Mouse (Mus musculus) limb, embryonic 13.5 days (tissue): ENCODE data around the gene Tgfbr2. TPM values are rescaled to one million over a fixed set of nuclear protein-coding genes. Genes with fewer than 3 reads are reported as not detected.

Experiments
- ATAC-seq: fragments of 200-750 bp; cut with Nextera tagmentation; 2 replicates; pipeline ENCODE4 v1.8.0; 2017; ENCODE audit warnings: low read depth, moderate number of reproducible peaks, moderate TSS enrichment; ENCODE audit not compliant: low FRiP score
- H3K27ac ChIP-seq: fragments of 300-500 bp; sonication (generic); 2 replicates; pipeline ENCODE4 v1.5.1; 2015; ENCODE audit warnings: inconsistent platforms, mild to moderate bottlenecking, moderate library complexity
- H3K27me3 ChIP-seq: fragments of 300-500 bp; sonication (generic); 2 replicates; pipeline ENCODE4 v1.6.1; 2015; ENCODE audit warnings: mild to moderate bottlenecking, inconsistent platforms
- H3K36me3 ChIP-seq: fragments of 300-500 bp; sonication (generic); 2 replicates; pipeline ENCODE4 v1.6.1; 2015; ENCODE audit warnings: inconsistent platforms, mild to moderate bottlenecking, moderate library complexity
- H3K4me1 ChIP-seq: fragments of 300-500 bp; sonication (generic); 2 replicates; pipeline ENCODE4 v1.6.1; 2015; ENCODE audit warnings: inconsistent platforms
- H3K4me2 ChIP-seq: fragments of 300-500 bp; sonication (generic); replicated peaks from 2 replicates; pipeline ENCODE4 v1.6.1; 2015; ENCODE audit warnings: inconsistent platforms, mild to moderate bottlenecking, moderate library complexity
- H3K4me3 ChIP-seq: fragments of 300-500 bp; sonication (generic); 2 replicates; pipeline ENCODE4 v1.5.1; 2015; ENCODE audit warnings: moderate library complexity, mild to moderate bottlenecking, inconsistent platforms
- H3K9ac ChIP-seq: fragments of 300-500 bp; sonication (generic); 2 replicates; pipeline ENCODE4 v1.6.1; 2015; ENCODE audit warnings: mild to moderate bottlenecking, inconsistent platforms
- H3K9me3 ChIP-seq: fragments of 300-500 bp; sonication (generic); 2 replicates; pipeline ENCODE4 v1.6.1; 2016; ENCODE audit warnings: inconsistent platforms
- WGBS: fragments of 180-500 bp; shearing (Covaris S2); methylation state at CpG from one replicate; pipeline ENCODE4 v1.1.7; 2015; 5-methylcytosine and 5-hydroxymethylcytosine counted together
- polyA plus RNA-seq: library from polyadenylated mRNA; unstranded; fragments of >200 nt; fragmentation: Nextera tagmentation; extraction: Ambion mirVana; gene quantifications from 2 replicates; pipeline ENCODE4 v1.2.1, GENCODE M21; 2015

Gene Tgfbr2
- polyA plus RNA-seq = 39.5 and 43.1 TPM in 2 replicates

DNA sequence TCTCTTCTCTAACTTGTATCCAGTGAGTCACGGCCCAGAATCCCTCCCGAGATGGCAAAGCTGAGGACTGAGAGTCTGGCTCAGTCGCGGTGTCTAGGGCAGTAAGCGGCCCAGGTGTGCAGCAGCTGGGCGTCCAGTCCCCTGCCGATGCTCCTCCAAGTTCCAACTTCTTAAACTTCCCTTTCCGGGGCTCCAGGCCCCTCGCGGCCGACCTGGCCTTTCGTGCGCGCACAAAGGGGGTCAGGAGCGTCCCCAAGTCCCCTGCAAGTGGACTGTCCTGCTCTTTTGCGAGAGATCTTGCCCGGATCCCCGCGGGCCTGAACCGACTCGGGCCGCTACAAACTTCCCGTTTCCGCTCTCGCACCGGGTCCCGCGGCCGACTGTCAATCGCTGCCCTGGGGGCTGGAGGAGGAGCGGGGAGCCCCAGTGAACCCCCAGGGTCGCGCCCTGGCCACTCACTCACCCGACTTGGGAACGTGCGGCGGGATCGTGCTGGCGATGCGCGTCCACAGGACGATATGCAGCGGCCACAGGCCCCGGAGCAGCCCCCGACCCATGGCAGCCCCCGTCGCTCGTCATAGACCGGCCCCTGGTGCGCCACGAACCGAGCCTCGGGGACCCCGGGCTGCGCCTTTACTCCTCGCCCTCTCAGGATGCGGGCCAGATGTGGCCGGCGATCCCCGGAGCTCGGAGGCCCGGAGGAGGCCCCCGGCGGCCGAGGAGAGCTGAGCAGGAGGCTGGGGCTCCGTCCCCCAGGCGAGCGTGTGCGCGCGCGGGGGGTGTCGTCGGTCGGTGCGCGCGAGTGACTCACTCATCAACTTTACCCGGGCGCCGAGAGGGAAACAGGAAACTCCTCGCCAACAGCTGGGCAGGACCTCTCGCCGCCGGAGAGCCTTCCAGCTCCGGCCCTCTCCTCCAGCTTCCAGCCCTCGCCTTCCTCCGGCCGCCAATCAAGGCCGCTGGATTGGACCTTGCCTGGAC is at the start of gene Tgfbr2:
Tgfbr2 (minus strand) TSS at position 880 of the 981 bp plus-strand sequence.
- Histone ChIP-seq H3K36me3 (no peaks in the 10 kb centered on the region), H3K4me3 (peak within 1 kb of the TSS; percentile 91), H3K27me3 (no peaks in the 10 kb centered on the region), H3K4me1 (peaks cover 55% of the 10 kb centered on the region), H3K9me3 (no peaks in the 10 kb centered on the region), H3K27ac (peak within 1 kb of the TSS; percentile 98), H3K9ac (peak within 1 kb of the TSS; percentile 98), H3K4me2 (peak within 1 kb of the TSS; percentile 75)
- under 1% methylated on average over 90 of the region's 90 CpGs for whole genome bisulfite sequencing
- peak; percentile 85 for ATAC-seq

DNA sequence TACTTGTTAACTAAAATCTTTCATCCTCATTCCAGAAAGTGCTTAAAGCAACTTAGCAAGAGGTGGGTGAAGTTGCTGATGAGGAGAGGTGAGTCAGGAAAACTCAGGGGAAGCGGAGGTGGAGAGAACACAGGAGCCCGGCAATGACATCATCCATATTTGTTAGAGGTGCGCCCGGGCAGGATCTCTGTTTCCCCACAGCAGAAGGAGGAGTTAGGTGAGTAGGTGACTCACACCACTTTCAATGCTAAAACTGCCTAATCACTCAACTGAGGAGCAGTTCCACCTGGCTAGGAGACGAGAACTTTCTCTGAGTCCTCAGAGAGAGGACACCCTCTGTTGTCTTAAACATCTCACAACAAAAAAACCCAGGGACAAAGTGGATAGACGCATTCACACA is 48.2 kb upstream of the Tgfbr2 start:
- ATAC-seq = no peak
- H3K4me3 ChIP-seq = no peak overlapping the region
- no peaks in the 10 kb centered on the region for H3K9me3 ChIP-seq
- no peak overlapping the region for H3K4me2 ChIP-seq
- H3K36me3 ChIP-seq = no peaks in the 10 kb centered on the region
- H3K4me1 ChIP-seq = peaks cover 39% of the 10 kb centered on the region
- H3K27ac ChIP-seq = no peak overlapping the region
- H3K9ac ChIP-seq = no peak overlapping the region
- no peaks in the 10 kb centered on the region for H3K27me3 ChIP-seq
- WGBS = 72% methylated on average over 6 of the region's 6 CpGs

DNA sequence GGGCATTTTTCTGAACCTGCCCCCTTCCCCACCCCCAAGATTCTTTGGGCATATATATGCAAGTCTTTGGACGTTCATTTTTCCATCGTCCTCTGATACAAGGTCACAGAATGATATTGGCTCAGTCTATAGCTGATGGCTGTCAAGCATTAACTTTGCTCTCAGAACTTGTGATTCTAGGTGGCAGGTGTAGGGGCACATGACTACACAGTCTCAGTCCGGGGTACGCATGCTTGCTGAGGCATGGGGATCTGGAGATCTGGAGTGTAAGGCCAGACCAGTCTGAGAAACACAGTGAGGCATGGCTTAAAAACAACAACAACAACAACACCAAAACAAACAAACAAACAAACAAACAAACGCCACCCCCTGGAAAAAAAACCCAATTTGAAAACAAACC is 47.5 kb upstream of the Tgfbr2 start:
- Histone ChIP-seq H3K4me2 (no peak overlapping the region), H3K27me3 (no peaks in the 10 kb centered on the region), H3K27ac (no peak overlapping the region), H3K4me3 (no peak overlapping the region), H3K36me3 (no peaks in the 10 kb centered on the region), H3K9me3 (no peaks in the 10 kb centered on the region), H3K9ac (no peak overlapping the region), H3K4me1 (peaks cover 44% of the 10 kb centered on the region)
- WGBS = 90% methylated on average over 5 of the region's 5 CpGs
- no peak for ATAC-seq

DNA sequence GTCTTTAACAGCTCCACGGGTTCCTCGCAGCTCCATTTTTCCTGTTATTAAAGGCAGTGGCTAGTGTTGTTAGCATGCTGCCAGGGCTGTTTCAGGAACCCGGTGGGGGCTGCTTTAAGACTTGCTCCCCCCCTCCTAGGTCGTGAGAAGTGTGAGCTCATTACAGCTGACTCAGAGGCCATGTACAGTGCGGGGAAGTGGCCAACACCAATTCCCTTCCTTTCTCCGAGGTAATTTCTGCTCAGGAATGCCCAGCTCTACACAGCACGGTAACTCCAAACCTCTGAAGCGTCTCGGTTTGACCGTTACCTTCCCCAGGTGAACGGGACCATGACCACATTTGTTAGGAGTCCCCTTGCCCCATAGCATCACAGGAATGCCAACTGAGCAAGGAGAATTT is 46.8 kb upstream of the Tgfbr2 start:
- no peaks in the 10 kb centered on the region for H3K27me3 ChIP-seq
- H3K36me3 ChIP-seq = no peaks in the 10 kb centered on the region
- H3K4me3 ChIP-seq = no peak overlapping the region
- H3K4me1 ChIP-seq = peaks cover 44% of the 10 kb centered on the region
- H3K27ac ChIP-seq = peak overlapping the region; percentile 3; the same call in 1 of the 2 replicates
- 40% methylated on average over 11 of the region's 11 CpGs for WGBS
- peak; percentile 57 for ATAC-seq
- no peak overlapping the region for H3K9ac ChIP-seq
- no peak overlapping the region for H3K4me2 ChIP-seq
- no peaks in the 10 kb centered on the region for H3K9me3 ChIP-seq

DNA sequence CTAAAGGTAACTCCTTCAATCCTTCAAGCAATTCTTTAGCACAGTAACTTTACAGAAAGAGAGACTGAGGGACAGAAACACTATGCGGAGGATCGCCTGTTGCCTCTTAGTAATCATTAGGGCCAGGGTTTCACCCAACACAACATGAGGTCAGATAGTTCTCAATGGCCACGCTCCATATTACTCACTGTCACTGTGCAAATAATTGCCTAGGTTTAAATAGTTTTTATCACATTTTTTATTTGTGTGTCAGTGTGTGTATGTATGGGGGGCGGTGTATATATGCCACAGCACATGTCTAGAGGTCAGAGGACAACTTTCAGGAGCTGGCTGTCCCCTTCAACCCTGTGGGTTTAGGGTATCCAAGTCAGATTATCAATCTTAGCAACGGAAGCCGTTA is 46.4 kb upstream of the Tgfbr2 start:
- peaks cover 44% of the 10 kb centered on the region for H3K4me1 ChIP-seq
- no peaks in the 10 kb centered on the region for H3K27me3 ChIP-seq
- no peak overlapping the region for H3K9ac ChIP-seq
- H3K27ac ChIP-seq = peak overlapping the region; percentile 3; the same call in 1 of the 2 replicates
- no peak overlapping the region for H3K4me2 ChIP-seq
- ATAC-seq = no peak
- H3K36me3 ChIP-seq = no peaks in the 10 kb centered on the region
- no peaks in the 10 kb centered on the region for H3K9me3 ChIP-seq
- WGBS = 74% methylated on average over 6 of the region's 6 CpGs
- no peak overlapping the region for H3K4me3 ChIP-seq

DNA sequence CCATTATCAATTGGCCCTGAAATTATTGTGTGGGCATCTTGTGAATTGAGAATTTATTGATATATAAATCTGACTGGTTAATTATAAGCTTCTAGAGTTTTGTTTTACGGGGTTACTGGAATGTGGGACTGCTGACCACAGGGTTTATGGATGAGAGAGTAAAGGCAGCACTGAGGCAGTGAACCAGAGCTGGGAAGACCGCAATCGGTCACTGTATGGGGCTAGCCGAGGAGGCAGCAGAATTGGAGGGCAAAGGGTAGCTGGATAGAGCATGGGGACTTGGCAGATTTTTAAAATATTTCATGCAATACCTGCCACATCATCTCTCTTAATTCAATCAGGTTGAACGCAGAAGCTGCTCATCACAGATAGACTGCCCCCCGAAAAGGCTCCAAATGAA is 45.5 kb upstream of the Tgfbr2 start:
- Histone ChIP-seq H3K36me3 (no peaks in the 10 kb centered on the region), H3K4me2 (no peak overlapping the region), H3K27me3 (no peaks in the 10 kb centered on the region), H3K4me3 (no peak overlapping the region), H3K27ac (peak overlapping the region; percentile 87; the same call in 1 of the 2 replicates), H3K9me3 (no peaks in the 10 kb centered on the region), H3K9ac (no peak overlapping the region), H3K4me1 (peaks cover 46% of the 10 kb centered on the region)
- ATAC-seq = no peak
- WGBS = 74% methylated on average over 6 of the region's 6 CpGs

DNA sequence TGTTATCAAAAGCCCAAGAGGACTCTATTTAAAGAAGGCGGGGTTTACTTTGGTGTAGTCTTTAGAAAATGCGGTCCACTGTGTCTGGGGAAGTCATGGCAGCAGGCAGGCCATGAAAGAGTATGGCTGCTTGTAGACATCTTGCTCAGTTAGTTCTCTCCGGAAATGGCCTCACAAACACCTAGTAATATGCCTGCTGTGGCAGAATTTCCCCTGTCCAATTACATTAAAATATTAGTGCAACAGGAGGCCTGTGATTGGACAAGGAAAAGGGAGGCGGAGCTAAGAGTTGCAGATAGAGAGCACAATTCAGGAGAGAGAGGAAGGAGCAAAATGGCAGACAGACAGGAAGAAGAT is 45.0 kb upstream of the Tgfbr2 start:
- 56% methylated on average over 4 of the region's 4 CpGs for WGBS
- peaks cover 48% of the 10 kb centered on the region for H3K4me1 ChIP-seq
- no peaks in the 10 kb centered on the region for H3K9me3 ChIP-seq
- H3K9ac ChIP-seq = no peak overlapping the region
- H3K36me3 ChIP-seq = no peaks in the 10 kb centered on the region
- no peaks in the 10 kb centered on the region for H3K27me3 ChIP-seq
- peak; percentile 51 for ATAC-seq
- H3K4me3 ChIP-seq = no peak overlapping the region
- peak overlapping the region; percentile 87 for H3K27ac ChIP-seq
- peak overlapping the region; percentile 30 for H3K4me2 ChIP-seq

DNA sequence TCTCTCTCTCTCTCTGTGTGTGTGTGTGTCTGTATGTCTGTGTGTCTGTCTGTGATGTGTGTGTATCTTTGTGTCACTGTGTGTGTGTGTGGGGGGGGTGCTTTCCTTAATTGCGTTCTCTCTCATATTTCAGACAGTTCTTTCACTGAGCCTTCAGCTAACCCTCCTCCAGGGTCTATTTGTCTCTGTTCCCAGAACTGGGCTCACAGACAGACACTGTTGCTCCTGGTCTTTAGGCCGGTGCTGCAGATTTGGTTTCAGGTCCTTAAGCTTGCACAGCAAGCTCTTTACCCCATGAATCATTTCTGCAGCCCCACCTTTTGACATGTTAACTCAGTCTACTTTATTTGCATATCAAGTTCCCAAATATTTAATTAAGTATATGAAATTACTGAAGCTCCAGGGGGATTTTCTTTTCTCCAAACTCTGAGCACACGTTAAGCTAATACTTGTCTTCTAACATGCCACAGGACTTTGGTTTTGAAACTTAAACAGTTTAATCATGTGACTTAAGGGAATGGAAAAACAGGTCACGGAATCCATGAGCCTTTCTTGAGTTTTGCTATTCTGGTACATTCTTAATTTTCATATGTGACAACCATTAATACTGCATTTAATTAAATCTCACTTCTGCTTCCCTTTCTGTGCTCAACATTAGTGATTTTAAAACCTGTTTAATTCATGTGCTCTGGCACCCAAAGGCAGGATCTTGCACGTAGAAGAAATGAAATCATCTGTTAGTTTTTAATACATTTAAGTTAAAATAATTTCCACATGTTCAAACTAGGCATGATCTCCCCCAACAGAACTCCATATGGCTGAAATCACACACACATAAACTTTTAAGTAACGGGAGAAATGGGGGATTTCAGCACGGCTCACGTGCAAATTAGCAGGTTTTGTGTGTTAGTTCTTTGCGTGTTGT is 44.3 kb upstream of the Tgfbr2 start:
- H3K36me3 ChIP-seq = no peaks in the 10 kb centered on the region
- H3K4me2 ChIP-seq = peak overlapping the region; percentile 30

DNA sequence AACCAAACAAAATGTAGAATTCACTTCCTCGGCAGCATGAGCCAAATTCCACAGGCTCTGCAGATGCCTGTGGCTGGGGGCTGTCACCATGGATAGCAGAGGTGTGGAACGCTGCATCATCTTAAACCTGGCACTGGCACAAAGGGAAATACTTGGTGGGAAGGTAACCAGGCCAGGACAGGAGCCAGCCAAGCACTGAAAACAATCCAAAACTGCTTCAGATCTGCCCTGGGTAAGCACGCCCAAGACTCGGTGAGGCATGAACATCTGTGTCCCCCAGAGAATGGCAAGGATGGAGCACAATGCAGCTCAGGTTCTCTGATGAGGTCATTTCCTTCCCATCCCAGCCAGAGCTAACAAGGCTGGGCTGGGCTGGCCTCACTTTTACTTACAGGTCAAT is 43.6 kb upstream of the Tgfbr2 start:
- H3K27ac ChIP-seq = peak overlapping the region; percentile 87
- H3K4me3 ChIP-seq = no peak overlapping the region
- 23% methylated on average over 4 of the region's 4 CpGs for WGBS
- ATAC-seq = peak; percentile 67
- H3K9ac ChIP-seq = no peak overlapping the region
- H3K4me2 ChIP-seq = peak overlapping the region; percentile 30
- H3K36me3 ChIP-seq = no peaks in the 10 kb centered on the region
- H3K4me1 ChIP-seq = peaks cover 45% of the 10 kb centered on the region
- H3K9me3 ChIP-seq = no peaks in the 10 kb centered on the region
- H3K27me3 ChIP-seq = no peaks in the 10 kb centered on the region

More for the DNA sequence above, 44.3 kb upstream of the Tgfbr2 start:
- H3K9ac ChIP-seq = no peak overlapping the region
- peak overlapping the region; percentile 87 for H3K27ac ChIP-seq
- 32% methylated on average over 9 of the region's 9 CpGs for whole genome bisulfite sequencing
- no peak overlapping the region for H3K4me3 ChIP-seq
- peak; percentile 54 for ATAC-seq
- no peaks in the 10 kb centered on the region for H3K27me3 ChIP-seq
- H3K4me1 ChIP-seq = peaks cover 48% of the 10 kb centered on the region
- H3K9me3 ChIP-seq = no peaks in the 10 kb centered on the region

DNA sequence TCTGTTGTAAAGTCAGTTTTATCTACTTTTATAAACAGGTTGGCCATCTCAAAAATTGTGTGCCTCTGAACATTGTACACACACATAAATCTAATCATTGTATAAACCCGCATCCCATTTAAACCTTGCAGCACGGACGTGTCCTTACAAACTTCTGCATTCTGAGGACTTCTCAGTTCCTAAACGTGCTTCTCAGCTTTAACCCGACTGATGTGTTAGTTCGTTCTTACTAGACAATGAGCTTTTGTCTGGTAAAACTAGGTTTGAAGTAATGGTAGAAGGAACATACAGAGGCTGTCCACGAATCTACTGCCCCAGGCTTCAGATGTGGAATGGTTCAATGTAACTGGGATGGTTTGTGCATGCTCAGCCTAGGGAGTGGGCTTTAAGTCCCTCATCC is 41.9 kb upstream of the Tgfbr2 start:
- Histone ChIP-seq H3K4me1 (peaks cover 56% of the 10 kb centered on the region), H3K4me3 (no peak overlapping the region), H3K9me3 (no peaks in the 10 kb centered on the region), H3K4me2 (no peak overlapping the region), H3K36me3 (no peaks in the 10 kb centered on the region), H3K27me3 (no peaks in the 10 kb centered on the region), H3K27ac (no peak overlapping the region), H3K9ac (no peak overlapping the region)
- ATAC-seq = no peak
- WGBS = 83% methylated on average over 7 of the region's 7 CpGs

DNA sequence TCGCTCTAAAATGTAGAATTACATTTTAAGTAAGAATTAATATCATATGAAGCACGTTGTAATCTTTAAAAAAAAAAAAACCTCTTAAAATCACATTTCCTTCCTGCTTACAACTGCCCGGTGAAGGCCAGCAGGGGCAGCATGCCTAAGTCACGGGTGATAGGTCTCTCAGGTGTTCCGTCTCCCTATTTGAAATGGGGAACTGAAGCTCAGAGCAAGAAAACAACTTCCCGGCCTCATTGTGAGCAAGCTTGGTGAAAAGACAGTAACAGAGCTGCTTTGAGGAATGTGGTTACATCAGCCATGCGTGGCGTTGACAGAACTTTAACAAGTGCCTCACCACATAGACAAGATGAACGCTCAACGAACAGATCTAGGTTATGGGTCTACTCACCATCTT is 41.5 kb upstream of the Tgfbr2 start:
- no peaks in the 10 kb centered on the region for H3K27me3 ChIP-seq
- ATAC-seq = no peak
- no peak overlapping the region for H3K9ac ChIP-seq
- no peaks in the 10 kb centered on the region for H3K36me3 ChIP-seq
- H3K27ac ChIP-seq = no peak overlapping the region
- no peak overlapping the region for H3K4me3 ChIP-seq
- H3K4me2 ChIP-seq = no peak overlapping the region
- no peaks in the 10 kb centered on the region for H3K9me3 ChIP-seq
- WGBS = 81% methylated on average over 10 of the region's 10 CpGs
- H3K4me1 ChIP-seq = peaks cover 52% of the 10 kb centered on the region

DNA sequence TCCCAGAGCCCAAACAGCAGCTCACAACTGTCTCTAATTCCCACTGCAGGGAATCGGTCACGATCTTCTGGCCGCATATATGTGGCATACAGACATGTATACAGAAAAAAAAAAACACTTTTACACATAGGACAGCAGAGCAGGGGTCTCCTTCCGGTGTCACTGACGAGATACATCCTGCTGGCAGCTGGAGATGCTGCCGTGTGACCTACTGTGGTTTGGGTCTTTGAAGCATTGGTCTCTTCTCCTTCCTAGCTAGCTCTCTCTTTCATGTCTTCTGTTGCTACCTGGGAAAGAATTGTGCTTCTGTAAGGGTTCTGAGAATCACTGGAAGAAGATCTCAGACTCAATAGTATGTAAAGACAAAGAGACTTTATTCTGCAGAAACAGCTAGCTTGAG is 39.1 kb upstream of the Tgfbr2 start:
- H3K36me3 ChIP-seq = no peaks in the 10 kb centered on the region
- H3K9ac ChIP-seq = no peak overlapping the region
- ATAC-seq = no peak
- no peak overlapping the region for H3K27ac ChIP-seq
- no peaks in the 10 kb centered on the region for H3K27me3 ChIP-seq
- peaks cover 35% of the 10 kb centered on the region for H3K4me1 ChIP-seq
- H3K4me2 ChIP-seq = no peak overlapping the region
- WGBS = 81% methylated on average over 6 of the region's 6 CpGs
- no peak overlapping the region for H3K4me3 ChIP-seq
- 0 out of 2 replicates have a peak, but pooled peaks cover 5% of the 10 kb centered on the region for H3K9me3 ChIP-seq
